Mouse (Mus musculus): Measurements from ENCODE around the gene Tuft1.

- no peak for TF ChIP-seq CTCF (IDR thresholded peaks at IDR 0.05)
- no peak for TF ChIP-seq EP300 (IDR thresholded peaks at IDR 0.05)
Measured at GRCm38 (mm10) chr3:94581793-94582455, 76.7 kb downstream of the Tuft1 start.
